Mouse (Mus musculus) CH12.LX (cell line): Measurements from ENCODE around the gene Tspan10.

Experiments used
- EP300 ChIP-seq: IDR thresholded peaks from 2 replicates; pipeline ENCODE4 v1.6.1; 2011; ENCODE audit warnings: low read length, improper control_type of control experiment
- MAFK ChIP-seq: IDR thresholded peaks from 2 replicates; pipeline ENCODE4 v1.6.1; 2011; ENCODE audit warnings: low read length, improper control_type of control experiment; ENCODE audit not compliant: insufficient replicate concordance
- MEF2A ChIP-seq: IDR thresholded peaks from 2 replicates; pipeline ENCODE4 v1.6.1; 2014; ENCODE audit warnings: low read depth, mild to moderate bottlenecking, inconsistent platforms, low read length, improper control_type of control experiment, borderline replicate concordance
- MXI1 ChIP-seq: IDR thresholded peaks from 2 replicates; pipeline ENCODE4 v1.6.1; 2011; ENCODE audit warnings: mild to moderate bottlenecking, low read depth, low read length, improper control_type of control experiment
- POLR2A ChIP-seq: IDR thresholded peaks from 2 replicates; pipeline ENCODE4 v1.6.1; 2011; ENCODE audit warnings: low read depth, mild to moderate bottlenecking, improper control_type of control experiment, low read length
- ZC3H11A ChIP-seq: IDR thresholded peaks from 2 replicates; pipeline ENCODE4 v1.6.1; 2012; ENCODE audit warnings: low read depth, mild to moderate bottlenecking, inconsistent platforms, low read length, improper control_type of control experiment

DNA sequence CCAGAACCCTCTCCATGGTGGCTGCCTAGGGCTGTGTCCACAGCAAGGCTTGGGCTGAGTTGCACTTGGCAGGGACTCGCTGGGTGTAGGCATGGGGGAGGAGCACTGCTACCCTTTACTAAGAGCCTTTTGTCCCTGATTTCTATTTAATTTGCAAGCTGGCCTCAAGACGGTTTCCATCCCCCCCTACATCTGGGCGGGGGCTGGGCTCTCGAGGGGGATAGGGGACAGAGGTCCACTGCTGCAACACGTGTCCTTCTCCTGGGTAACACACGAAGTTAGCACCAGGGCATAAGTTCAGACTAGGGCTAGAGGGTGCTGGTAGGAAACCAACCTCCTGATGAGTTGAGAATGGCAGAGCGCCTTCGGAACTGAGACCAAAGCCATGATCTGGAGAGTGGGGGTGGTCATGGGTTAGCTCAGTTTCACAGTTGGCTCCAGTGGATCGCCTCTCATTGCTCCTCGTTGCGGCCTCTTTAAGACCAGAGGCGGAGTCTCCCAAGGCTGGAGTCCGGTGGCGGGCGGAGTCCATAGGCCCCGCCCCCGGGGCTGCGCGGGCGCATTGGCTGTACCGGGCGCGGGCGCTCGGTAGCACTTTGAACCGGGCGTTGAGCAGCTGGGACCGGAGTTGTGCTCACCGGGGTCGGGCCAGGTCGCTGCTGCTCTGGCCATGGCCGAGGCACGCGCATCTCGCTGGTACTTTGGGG, 49.0 kb downstream of the Tspan10 start, which contains the start of gene Slc25a10:
- TF ChIP-seq MAFK (no peak), POLR2A (peak; percentile 78), ZC3H11A (no peak), EP300 (no peak; the same call in 1 of the 2 replicates), MEF2A (no peak), MXI1 (peak; percentile 8; the same call in 1 of the 2 replicates)
